Mouse (Mus musculus) forebrain, embryonic 12.5 days (tissue): Measurements from ENCODE around the gene Rsph3a. TPM values are rescaled to one million over a fixed set of nuclear protein-coding genes. Genes with fewer than 3 reads are reported as not detected.
"Not testable (repeated sequence)": the region's sequence is repeated elsewhere in the genome, so short reads cannot be mapped to it uniquely, and the experiment has no call there.

Experiments
- ATAC-seq: fragments of 200-750 bp; cut with Nextera tagmentation; 2 replicates; pipeline ENCODE4 v1.8.0; 2017; ENCODE audit warnings: moderate TSS enrichment; ENCODE audit not compliant: low FRiP score
- H3K27ac ChIP-seq: fragments of 300-500 bp; sonication (generic); 2 replicates; pipeline ENCODE4 v1.5.1; 2016; ENCODE audit warnings: mild to moderate bottlenecking
- H3K27me3 ChIP-seq: fragments of 300-500 bp; sonication (generic); 2 replicates; pipeline ENCODE4 v1.6.1; 2016; ENCODE audit warnings: mild to moderate bottlenecking
- H3K36me3 ChIP-seq: fragments of 300-500 bp; sonication (generic); replicated peaks from 2 replicates; pipeline ENCODE4 v1.6.1; 2016; ENCODE audit warnings: mild to moderate bottlenecking
- H3K4me1 ChIP-seq: fragments of 300-500 bp; sonication (generic); 2 replicates; pipeline ENCODE4 v1.6.1; 2016
- H3K4me2 ChIP-seq: fragments of 300-500 bp; sonication (generic); 2 replicates; pipeline ENCODE4 v1.6.1; 2016; ENCODE audit warnings: mild to moderate bottlenecking, moderate library complexity
- H3K4me3 ChIP-seq: fragments of 300-500 bp; sonication (generic); replicated peaks from 2 replicates; pipeline ENCODE4 v1.5.1; 2016; ENCODE audit warnings: mild to moderate bottlenecking
- H3K9ac ChIP-seq: fragments of 300-500 bp; sonication (generic); 2 replicates; pipeline ENCODE4 v1.6.1; 2016; ENCODE audit warnings: mild to moderate bottlenecking
- H3K9me3 ChIP-seq: fragments of 300-500 bp; sonication (generic); 2 replicates; pipeline ENCODE4 v1.6.1; 2016
- WGBS: fragments of 180-500 bp; shearing (Covaris S2); methylation state at CpG from one replicate; pipeline ENCODE4 v1.1.7; 2016; 5-methylcytosine and 5-hydroxymethylcytosine counted together
- polyA plus RNA-seq: library from polyadenylated mRNA; unstranded; fragments of >200 nt; fragmentation: Nextera tagmentation; extraction: Ambion mirVana; gene quantifications from 2 replicates; pipeline ENCODE4 v1.2.1, GENCODE M21; 2016

Rsph3a gene
- 51.7 and 58.6 TPM in 2 replicates for polyA plus RNA-seq

DNA sequence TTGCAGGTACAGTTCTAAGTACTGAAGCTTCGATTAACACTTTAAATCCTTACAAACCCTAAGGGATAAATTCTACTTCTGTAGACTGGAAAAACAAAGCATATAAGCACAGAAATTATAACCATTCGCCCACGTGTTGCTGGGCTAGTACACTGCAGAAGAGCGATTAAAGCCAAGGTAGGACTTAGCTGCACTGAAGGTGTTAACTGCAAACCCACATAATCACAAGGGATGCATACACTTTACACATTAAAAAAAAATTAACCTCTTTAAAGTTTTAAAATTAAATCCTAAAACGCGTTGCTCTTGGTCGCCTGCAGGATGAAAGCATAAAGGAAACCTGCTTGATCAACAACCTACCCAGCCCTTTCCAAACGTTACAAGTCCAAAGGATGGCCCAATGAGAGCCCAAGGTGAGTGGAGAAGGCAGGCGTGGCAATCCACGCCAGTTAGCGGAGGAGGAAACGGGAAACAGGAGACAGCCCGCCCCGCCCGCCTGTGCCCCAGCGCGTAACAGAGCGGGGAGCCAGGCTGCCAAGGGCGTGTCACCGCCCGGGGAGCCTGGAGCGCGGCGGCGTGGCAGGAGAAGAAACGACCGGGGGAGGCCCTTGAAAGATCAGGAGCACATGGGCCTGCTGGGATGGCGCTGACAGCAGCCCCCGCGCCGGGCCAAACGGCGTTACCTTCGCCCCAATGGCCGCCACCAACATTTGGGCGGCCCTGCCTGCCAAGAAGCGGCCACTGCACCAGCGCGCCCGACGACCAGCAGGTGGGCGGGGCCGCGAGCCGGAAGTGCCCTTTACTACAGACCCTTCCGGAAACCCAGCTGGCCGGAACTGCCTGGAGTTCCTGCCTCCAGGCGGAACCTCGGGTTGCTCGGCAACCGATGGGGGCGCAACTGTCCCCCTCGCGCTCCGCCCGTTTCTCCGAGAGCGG is at the start of gene Rsph3a:
Gene Rsph3a (plus strand): TSS at position 498 of the 936 bp plus-strand sequence.
- Histone ChIP-seq H3K9ac (peak within 1 kb of the TSS; percentile 65), H3K4me2 (peak within 1 kb of the TSS; percentile 58), H3K27ac (peak within 1 kb of the TSS; percentile 88), H3K4me3 (peak within 1 kb of the TSS; percentile 60)
- H3K36me3 ChIP-seq, H3K9me3 ChIP-seq, H3K27me3 ChIP-seq, H3K4me1 ChIP-seq: not testable (repeated sequence)
- ATAC-seq, result peak; percentile 98
- 4% methylated on average over 58 of the region's 58 CpGs for WGBS

DNA sequence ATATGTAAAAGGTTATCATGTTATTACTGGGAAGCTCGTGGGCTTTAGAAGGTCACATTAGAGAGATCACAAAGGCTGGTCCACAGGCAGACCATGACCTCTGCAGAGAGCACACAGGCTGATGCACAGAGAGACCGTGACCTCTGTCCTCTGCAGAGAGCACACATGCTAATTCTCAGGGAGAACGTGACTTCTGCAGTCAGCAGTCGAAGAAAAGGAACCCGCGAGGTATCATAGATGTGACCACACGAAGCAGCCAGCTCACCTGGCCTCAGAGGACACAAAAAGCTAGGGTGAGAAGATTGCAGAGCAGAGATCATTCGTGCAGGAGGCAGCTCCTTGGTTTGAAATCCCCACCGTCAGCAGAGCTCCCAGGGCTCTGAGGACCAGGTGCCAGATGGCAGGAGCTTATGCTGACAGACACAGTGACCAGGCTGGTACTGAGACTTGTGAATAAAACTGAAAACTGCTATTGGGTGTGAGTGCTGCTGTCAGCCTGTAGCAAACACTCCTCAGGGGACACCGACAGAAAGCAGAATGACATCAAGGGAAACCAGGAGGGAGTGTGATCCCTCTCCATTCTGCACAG is 49.3 kb upstream of the Rsph3a start:
- H3K4me1 ChIP-seq, result no peaks in the 10 kb centered on the region
- WGBS, result 76% methylated on average over 10 of the region's 10 CpGs
- no peak overlapping the region for H3K4me2 ChIP-seq
- no peak overlapping the region for H3K27ac ChIP-seq
- no peak overlapping the region for H3K9ac ChIP-seq
- no peak overlapping the region for H3K4me3 ChIP-seq
- no peak for ATAC-seq
- H3K9me3 ChIP-seq, result no peaks in the 10 kb centered on the region
- no peaks in the 10 kb centered on the region for H3K27me3 ChIP-seq
- no peaks in the 10 kb centered on the region for H3K36me3 ChIP-seq

DNA sequence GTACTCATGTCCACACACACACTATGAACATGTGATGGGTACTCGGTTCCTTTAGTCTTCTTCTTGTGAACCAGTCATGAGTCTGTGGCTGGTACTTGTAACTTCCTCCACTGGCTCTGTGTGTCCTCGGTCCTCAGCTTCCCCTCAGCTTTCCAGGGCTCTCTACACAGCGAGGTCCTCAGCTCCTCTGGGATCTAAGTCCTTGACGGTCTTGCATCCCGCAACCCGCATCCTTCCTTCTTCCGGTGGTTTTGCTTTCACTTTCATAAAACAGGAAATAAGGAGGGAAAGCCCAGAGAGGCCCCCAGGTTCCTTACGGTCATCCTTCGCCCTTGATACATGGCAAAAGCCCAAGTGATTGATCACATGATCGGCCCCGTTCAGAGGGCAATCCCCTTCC is 48.3 kb upstream of the Rsph3a start:
- Histone ChIP-seq H3K36me3 (no peaks in the 10 kb centered on the region), H3K4me3 (no peak overlapping the region), H3K4me2 (no peak overlapping the region), H3K9me3 (no peaks in the 10 kb centered on the region), H3K4me1 (no peaks in the 10 kb centered on the region), H3K27ac (no peak overlapping the region), H3K27me3 (no peaks in the 10 kb centered on the region), H3K9ac (no peak overlapping the region)
- no peak for ATAC-seq
- WGBS, result 84% methylated on average over 11 of the region's 11 CpGs

DNA sequence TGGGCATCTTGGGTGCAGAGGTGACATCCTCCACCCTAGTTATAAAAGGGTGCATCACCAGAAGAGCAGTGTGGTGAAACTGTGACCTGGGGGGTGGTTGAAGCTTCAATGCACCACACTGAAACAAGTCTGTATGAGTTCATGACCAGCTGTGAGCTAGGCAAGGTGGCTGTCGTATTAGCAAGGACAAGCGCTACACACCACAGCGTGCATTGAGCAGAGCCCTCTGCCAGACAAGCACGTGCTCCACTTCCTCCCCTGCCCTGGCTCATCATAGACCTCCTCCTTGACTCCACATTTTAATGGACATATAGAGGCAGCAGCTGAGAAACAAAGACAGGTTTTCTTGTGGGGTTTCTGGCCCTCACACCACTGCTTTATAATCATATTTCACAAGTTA is 47.7 kb upstream of the Rsph3a start:
- 83% methylated on average over 4 of the region's 4 CpGs for WGBS
- H3K4me3 ChIP-seq, result no peak overlapping the region
- H3K4me1 ChIP-seq, result peaks cover 3% of the 10 kb centered on the region; the same call in 1 of the 2 replicates
- no peaks in the 10 kb centered on the region for H3K9me3 ChIP-seq
- H3K4me2 ChIP-seq, result no peak overlapping the region
- H3K9ac ChIP-seq, result no peak overlapping the region
- H3K36me3 ChIP-seq, result no peaks in the 10 kb centered on the region
- H3K27me3 ChIP-seq, result no peaks in the 10 kb centered on the region
- ATAC-seq, result no peak
- no peak overlapping the region for H3K27ac ChIP-seq

DNA sequence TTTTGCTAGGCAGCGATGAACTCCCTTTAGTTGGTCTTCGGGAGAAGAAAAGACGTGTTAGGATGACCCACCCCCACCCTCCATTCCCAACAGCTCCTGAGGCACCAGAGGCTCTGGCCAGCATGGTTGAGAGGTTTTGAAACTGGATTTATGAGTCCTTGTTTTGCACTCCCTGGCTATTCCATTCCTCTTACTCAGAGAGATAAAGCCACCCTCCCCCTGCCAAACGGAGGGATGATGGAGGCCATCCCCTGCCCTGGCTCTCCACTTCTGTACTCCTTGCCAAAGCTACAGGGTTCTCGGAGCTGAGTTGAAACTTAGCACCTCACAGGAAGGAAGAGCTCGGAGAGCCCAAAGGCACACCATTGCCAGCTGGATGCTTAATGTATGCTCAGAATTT is 46.2 kb upstream of the Rsph3a start:
- 85% methylated on average over 6 of the region's 6 CpGs for WGBS
- no peaks in the 10 kb centered on the region for H3K9me3 ChIP-seq
- H3K4me2 ChIP-seq, result no peak overlapping the region
- H3K36me3 ChIP-seq, result no peaks in the 10 kb centered on the region
- no peak overlapping the region for H3K27ac ChIP-seq
- H3K4me3 ChIP-seq, result no peak overlapping the region
- peaks cover 3% of the 10 kb centered on the region; the same call in 1 of the 2 replicates for H3K4me1 ChIP-seq
- H3K27me3 ChIP-seq, result no peaks in the 10 kb centered on the region
- H3K9ac ChIP-seq, result no peak overlapping the region
- ATAC-seq, result no peak

DNA sequence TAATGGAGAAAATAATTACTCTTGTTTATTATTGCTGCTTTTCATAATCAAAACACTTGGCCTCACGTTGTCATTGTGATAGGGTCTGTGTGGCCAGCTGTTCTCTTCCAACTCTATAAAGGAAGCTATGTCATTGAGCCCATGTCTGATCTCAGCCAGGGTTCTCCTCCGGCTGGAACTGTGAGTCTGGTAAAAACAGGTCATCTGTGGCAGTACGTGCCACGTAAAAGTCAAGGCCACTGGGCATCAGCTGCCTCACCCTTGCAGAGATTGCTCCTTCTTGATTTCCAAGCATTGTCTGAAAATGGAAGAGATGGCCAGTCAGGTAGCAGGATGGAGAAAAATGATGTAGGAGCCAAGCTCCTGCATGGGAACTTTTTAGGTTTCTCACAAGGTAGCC is 45.5 kb upstream of the Rsph3a start:
- no peak overlapping the region for H3K27ac ChIP-seq
- no peak overlapping the region for H3K4me2 ChIP-seq
- no peak overlapping the region for H3K4me3 ChIP-seq
- no peak for ATAC-seq
- no peak overlapping the region for H3K9ac ChIP-seq
- peaks cover 3% of the 10 kb centered on the region; the same call in 1 of the 2 replicates for H3K4me1 ChIP-seq
- WGBS, result 77% methylated on average over 4 of the region's 4 CpGs
- H3K27me3 ChIP-seq, result no peaks in the 10 kb centered on the region
- no peaks in the 10 kb centered on the region for H3K9me3 ChIP-seq
- H3K36me3 ChIP-seq, result no peaks in the 10 kb centered on the region

DNA sequence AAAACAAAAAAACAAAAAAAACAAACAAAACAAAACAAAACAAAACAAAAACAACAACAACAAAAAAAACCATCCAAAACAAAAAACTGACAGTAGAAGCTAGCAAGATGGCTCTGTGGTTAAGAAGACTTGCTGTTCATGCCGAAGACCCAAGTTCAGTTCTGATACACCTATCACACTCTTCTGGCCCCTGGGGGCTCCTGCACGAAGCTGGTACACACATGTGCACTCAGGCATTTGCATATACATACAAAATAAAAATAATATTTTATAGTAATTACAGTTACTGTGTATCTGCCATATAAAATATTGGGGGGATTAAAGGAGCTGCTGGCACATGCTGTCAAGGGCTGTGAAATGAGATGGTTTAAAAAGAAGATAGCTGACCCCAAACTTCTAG is 43.9 kb upstream of the Rsph3a start:
- ATAC-seq, result no peak
- H3K27ac ChIP-seq, result no peak overlapping the region
- H3K4me2 ChIP-seq, result no peak overlapping the region
- no peaks in the 10 kb centered on the region for H3K36me3 ChIP-seq
- H3K4me3 ChIP-seq, result no peak overlapping the region
- H3K27me3 ChIP-seq, result no peaks in the 10 kb centered on the region
- no peak overlapping the region for H3K9ac ChIP-seq
- no peaks in the 10 kb centered on the region for H3K9me3 ChIP-seq
- 84% methylated on average over 2 of the region's 2 CpGs for WGBS
- peaks cover 3% of the 10 kb centered on the region; the same call in 1 of the 2 replicates for H3K4me1 ChIP-seq

DNA sequence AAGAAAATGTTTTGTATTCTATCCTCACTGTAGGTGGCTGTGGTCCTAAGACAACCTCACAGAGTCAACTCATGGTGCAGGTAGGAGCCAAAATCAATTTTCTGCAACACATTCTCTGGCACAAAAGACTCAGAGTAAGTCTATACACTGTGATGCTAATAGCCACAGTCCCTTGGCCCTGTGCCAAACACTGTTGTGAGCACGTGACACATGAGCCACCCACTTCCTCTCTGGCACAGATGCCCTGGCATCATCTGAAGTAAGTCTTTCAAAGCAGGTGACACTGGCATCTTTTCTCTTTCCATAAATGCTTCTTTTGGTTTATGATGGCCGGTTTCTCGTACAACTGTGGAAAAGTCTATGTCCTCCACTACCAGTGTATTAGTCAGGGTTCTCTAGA is 43.1 kb upstream of the Rsph3a start:
- H3K9ac ChIP-seq, result no peak overlapping the region
- no peaks in the 10 kb centered on the region for H3K36me3 ChIP-seq
- no peak overlapping the region for H3K4me2 ChIP-seq
- peaks cover 3% of the 10 kb centered on the region; the same call in 1 of the 2 replicates for H3K4me1 ChIP-seq
- no peak overlapping the region for H3K27ac ChIP-seq
- WGBS, result 75% methylated on average over 3 of the region's 3 CpGs
- no peaks in the 10 kb centered on the region for H3K27me3 ChIP-seq
- H3K9me3 ChIP-seq, result no peaks in the 10 kb centered on the region
- ATAC-seq, result no peak
- H3K4me3 ChIP-seq, result no peak overlapping the region

DNA sequence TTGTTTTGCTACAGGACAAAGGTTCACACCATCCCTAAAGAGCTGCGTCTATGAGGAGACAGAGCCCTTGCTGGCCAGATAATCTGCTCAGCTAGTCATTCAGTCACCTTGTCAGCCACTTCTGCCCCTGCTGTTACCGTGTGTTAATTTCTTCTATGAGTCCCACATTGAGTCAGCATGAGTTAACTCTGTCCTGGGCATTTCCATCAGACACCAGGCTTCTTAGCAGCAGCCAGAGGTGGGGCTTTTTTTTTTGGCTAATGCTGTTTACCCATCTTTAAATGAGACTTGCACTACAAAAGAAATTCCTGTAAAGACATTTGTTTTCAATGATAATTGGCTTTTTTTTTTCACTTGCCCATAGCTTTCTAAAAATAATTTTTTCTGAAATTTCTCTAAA is 40.4 kb upstream of the Rsph3a start:
- Histone ChIP-seq H3K36me3 (no peaks in the 10 kb centered on the region), H3K4me2 (no peak overlapping the region), H3K27ac (no peak overlapping the region), H3K4me3 (no peak overlapping the region), H3K9ac (no peak overlapping the region), H3K4me1 (peaks cover 3% of the 10 kb centered on the region; the same call in 1 of the 2 replicates), H3K9me3 (no peaks in the 10 kb centered on the region), H3K27me3 (no peaks in the 10 kb centered on the region)
- WGBS, result 37% methylated on average over 2 of the region's 2 CpGs
- no peak for ATAC-seq

DNA sequence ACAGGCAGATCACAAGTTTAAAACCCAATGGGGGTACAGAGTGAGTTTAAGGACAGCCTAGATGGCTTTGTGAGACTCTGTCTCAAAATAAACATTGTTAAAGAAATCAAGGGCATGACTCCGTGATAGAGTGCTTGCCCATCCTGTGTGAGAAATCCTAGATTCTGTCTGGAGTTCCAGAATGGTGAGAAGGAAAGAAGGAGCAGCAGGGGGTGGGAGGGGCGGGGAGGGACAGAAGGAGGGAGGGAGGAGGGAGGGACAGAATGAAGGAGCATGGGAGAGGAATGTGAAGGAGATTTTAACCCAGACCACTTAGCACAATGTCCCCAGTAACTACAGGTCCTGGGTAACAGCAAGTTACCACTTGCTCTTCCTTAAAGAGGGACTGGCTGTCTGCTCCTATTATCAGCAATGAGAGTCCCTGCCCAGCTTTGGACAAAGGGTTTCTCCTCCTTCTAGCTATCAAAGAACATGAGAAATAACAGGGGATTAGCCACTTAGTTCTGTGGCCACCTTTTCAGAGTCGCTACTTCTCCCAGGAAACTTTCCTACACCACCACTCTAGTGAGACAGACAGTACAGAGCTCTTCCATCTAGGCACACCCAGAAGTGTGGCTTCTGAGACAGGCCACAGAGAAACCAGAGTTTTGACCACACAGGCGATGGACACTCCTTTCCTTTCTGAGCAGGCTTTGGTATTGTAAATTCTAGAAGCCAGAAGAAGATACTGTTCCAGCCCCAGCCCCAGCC is 39.3 kb upstream of the Rsph3a start:
- WGBS, result 37% methylated on average over 4 of the region's 4 CpGs
- Histone ChIP-seq H3K27ac (no peak overlapping the region), H3K9me3 (peaks cover 2% of the 10 kb centered on the region; the same call in 1 of the 2 replicates), H3K9ac (no peak overlapping the region), H3K4me2 (no peak overlapping the region), H3K36me3 (no peaks in the 10 kb centered on the region), H3K27me3 (no peaks in the 10 kb centered on the region), H3K4me1 (peaks cover 3% of the 10 kb centered on the region; the same call in 1 of the 2 replicates), H3K4me3 (no peak overlapping the region)
- no peak for ATAC-seq

DNA sequence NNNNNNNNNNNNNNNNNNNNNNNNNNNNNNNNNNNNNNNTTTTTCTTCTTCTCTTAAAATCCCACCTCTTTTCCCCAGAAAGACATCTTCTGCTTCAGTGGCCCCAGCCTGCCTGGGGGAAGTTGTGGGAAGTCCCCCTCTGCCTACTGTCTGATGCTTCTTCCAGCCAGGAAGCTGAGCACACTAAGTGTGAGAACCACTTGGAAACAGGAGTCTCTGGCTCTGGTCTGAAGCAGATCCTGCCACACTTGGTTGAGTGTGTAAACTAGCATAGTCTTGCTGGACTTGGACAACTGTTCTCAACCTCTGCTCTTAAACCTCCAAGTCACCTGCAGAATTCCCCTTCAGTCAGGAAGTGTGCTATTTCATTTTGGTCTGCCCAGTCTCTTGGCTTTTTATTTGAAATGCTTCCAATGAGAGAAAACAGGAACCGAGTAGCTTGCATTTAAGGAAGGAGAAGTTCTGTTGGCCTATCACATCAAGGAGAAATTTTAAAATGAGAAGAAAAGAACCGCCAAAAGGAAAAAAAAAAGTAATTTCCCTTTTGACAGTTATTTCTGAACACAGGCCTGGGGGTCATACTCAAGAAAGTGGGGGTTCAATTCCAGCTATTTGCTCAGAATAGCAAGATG is 30.7 kb upstream of the Rsph3a start:
- no peaks in the 10 kb centered on the region for H3K36me3 ChIP-seq
- no peaks in the 10 kb centered on the region for H3K27me3 ChIP-seq
- no peaks in the 10 kb centered on the region for H3K4me1 ChIP-seq
- peaks cover 6% of the 10 kb centered on the region; the same call in 1 of the 2 replicates for H3K9me3 ChIP-seq
- no peak overlapping the region for H3K4me3 ChIP-seq
- H3K9ac ChIP-seq, result no peak overlapping the region
- H3K27ac ChIP-seq, result no peak overlapping the region
- ATAC-seq, result no peak
- WGBS, result 80% methylated on average over 2 of the region's 2 CpGs
- no peak overlapping the region for H3K4me2 ChIP-seq

DNA sequence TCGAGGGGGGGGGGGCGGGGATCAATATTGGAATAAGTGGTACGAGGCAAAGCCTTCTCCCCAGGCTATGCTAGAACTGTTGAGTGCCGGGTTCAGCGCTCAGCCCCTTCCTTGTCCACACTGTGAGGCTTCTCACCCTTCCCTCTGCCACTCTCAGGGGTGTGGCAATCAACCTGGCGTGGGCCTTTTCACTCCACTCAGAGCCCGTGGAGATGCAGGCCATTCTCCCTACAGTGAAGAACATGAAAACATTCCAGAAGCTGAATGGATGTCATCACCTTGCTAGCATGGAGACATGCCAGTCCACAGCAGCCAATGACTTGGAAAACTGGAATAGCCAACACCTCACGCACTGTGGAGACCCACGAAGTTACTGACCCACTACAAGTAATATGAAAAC is 29.6 kb upstream of the Rsph3a start:
- WGBS, result 70% methylated on average over 9 of the region's 9 CpGs

More for the DNA sequence above, 29.6 kb upstream of the Rsph3a start:
- H3K27ac ChIP-seq, result no peak overlapping the region
- peaks cover 6% of the 10 kb centered on the region; the same call in 1 of the 2 replicates for H3K9me3 ChIP-seq
- no peak for ATAC-seq
- H3K9ac ChIP-seq, result no peak overlapping the region
- no peaks in the 10 kb centered on the region for H3K27me3 ChIP-seq
- no peaks in the 10 kb centered on the region for H3K36me3 ChIP-seq
- H3K4me3 ChIP-seq, result no peak overlapping the region
- H3K4me2 ChIP-seq, result no peak overlapping the region
- H3K4me1 ChIP-seq, result no peaks in the 10 kb centered on the region
